17 mouse cellular contexts compared by ENCODE assay signal in genomic region chr19:18746576-18747340, GRCm38 (mm10). TPM values are rescaled to one million over a fixed set of nuclear protein-coding genes. Genes with fewer than 3 reads are reported as not detected.
A peak's percentile ranks its signal among the peaks of the same experiment; 100 is the strongest.
DNase-seq lines count a peak whose midpoint lies in the region; ATAC-seq lines count a peak whose summit lies in the region.
"Had no signal": no experiment of that assay in that cellular context is flagged by ENCODE, and none has a peak within 500 bp of the region (broad histone marks: within the 10 kb centered on the region; RNA-seq: fewer than 3 reads in every experiment).

No protein-coding gene starts in this region.

- ATAC-seq in frontal cortex, adult (ENCODE audit: low TSS enrichment) = peak; percentile 83
- ATAC-seq: hindbrain, postnatal 0 days; midbrain, embryonic 15.5 days had no signal

- no peak for DNase-seq in frontal cortex, postnatal 10 days (ENCODE audit: low spot score in 2 of 2)
- peak; percentile 55 for DNase-seq in 3134 (ENCODE audit: extremely low read depth, insufficient read length, low spot score)
- DNase-seq in Muller cell, postnatal 12 days (ENCODE audit: inconsistent ontology term) = peak; percentile 52
- DNase-seq in fibroblast of lung, adult 2 months (ENCODE audit: low read depth) = peak; percentile 77
- no peak for DNase-seq in urinary bladder, postnatal 36 days (ENCODE audit: low spot score in 2 of 2)
- no peak for DNase-seq in ovary, adult 18-20 months (ENCODE audit: low spot score)
- no peak for DNase-seq in gastrocnemius, adult 8-10 months (ENCODE audit: low spot score in 2 of 2)
- DNase-seq: adrenal gland, postnatal 14 days; cerebellum, adult 2 months; heart, postnatal 4 days; kidney, adult 9 months; lung, postnatal 10 days had no signal

RNA-seq across cellular contexts. Expression of gene Trpm6, which starts 3.0 kb away (rescaled TPM):
- under 1 TPM in 2 of 4 experiments, not detected in 2; 0.07 to 0.11 TPM for total RNA-seq in gastrocnemius, adult 8-10 months (2022)
- total RNA-seq: common myeloid progenitor, adult 5-6 weeks; megakaryocyte, adult 5-6 weeks had no signal

RNA-seq across cellular contexts. Expression of gene D030056L22Rik, which starts 33.8 kb away (rescaled TPM):
- total RNA-seq in gastrocnemius, adult 8-10 months (2022) = 1 to 10 TPM; 3.1 to 4.1 (median 3.3) TPM

Comparison
In these comparisons a context has a peak if more than half of its experiments do, and no peak if none do; other contexts are left out.
1. DNase-seq: peak in 3134 (single experiment), Muller cell, postnatal 12 days (single experiment) and fibroblast of lung, adult 2 months (single experiment); none in frontal cortex, postnatal 10 days (0 of 2), urinary bladder, postnatal 36 days (0 of 2), ovary, adult 18-20 months (single experiment) and gastrocnemius, adult 8-10 months (0 of 2).